Mouse (Mus musculus): ENCODE measurements around the gene Vmn1r3.
"Not testable (repeated sequence)": the region's sequence is repeated elsewhere in the genome, so short reads cannot be mapped to it uniquely, and the experiment has no call there.

DNA sequence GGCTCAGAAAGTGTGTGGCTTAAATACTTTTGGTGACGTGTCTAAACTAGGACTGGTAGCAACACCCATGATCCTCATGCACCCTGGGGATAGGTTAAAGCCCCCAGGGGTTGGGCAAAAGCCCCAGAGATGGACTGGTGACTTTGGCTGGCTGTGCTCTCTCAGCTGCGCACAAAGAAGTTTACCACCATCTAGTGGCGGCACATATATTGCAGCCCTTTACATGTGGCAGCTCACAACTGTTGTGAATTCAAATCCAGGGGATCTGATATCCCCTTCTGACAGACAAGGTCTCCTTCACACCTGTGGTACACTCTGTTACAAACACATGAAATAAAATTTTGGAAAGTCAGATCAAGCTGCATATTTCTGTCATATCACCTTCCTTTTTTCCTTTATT lies 37.2 kb downstream of the Vmn1r3 start:
- not testable (repeated sequence) for TF ChIP-seq CTCF, EP300 (IDR thresholded peaks at IDR 0.05; ENCODE audit: low read depth)

All from liver, postnatal 0 days (tissue).